Mouse (Mus musculus): ENCODE data around the gene Psmb3.

Psmb3 gene

GRCm38 (mm10) chr11:97758942-97759341, 55.7 kb downstream of the Psmb3 start:
- no peak for DNase-seq

DNA sequence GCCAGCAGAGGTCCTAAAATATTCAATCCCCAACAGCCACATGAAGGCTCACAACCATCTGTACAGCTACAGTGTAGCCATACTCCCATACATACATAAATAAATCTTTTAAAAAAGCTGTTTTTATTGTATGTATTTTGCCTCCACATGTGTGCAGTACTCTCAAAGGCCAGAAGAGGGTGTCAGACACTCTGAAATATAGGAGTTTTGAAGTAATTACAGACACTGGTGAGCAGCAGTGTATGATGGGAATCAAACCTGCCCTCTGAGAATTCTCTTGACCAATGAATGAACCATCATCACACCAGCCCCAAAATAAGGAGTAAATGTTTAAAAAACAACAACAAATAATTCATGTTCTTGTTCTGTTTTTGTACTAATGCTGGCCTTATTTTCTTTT, 58.4 kb downstream of the Psmb3 start:
- no peak for DNase-seq
